Mouse (Mus musculus) CH12.LX (cell line): ENCODE data around the gene 0610030E20Rik. TPM values are rescaled to one million over a fixed set of nuclear protein-coding genes. Genes with fewer than 3 reads are reported as not detected.

Source experiments
- DNase-seq: peaks from one replicate; pipeline ENCODE4 v3.0.0-alpha.2; 2013; ENCODE audit errors: extremely low read depth
- H3K27ac ChIP-seq: 2 replicates; pipeline ENCODE4 v1.5.1; 2012; ENCODE audit warnings: low read depth, mild to moderate bottlenecking, control low read depth, moderate library complexity; ENCODE audit not compliant: insufficient read depth
- H3K27me3 ChIP-seq: replicated peaks from 2 replicates; pipeline ENCODE3; 2012; ENCODE audit warnings: inconsistent platforms
- H3K36me3 ChIP-seq, 2 experiments: replicated peaks in 1 of 2; 2 replicates each; pipeline versions ENCODE3 to v1.6.1; 2012; ENCODE audit warnings: inconsistent platforms in 1 of 2, low read length in 1 of 2, mild to moderate bottlenecking in 1 of 2, mixed read lengths in 1 of 2, moderate library complexity in 1 of 2; ENCODE audit not compliant: control insufficient read depth in 1 of 2, insufficient read depth in 1 of 2
- H3K4me1 ChIP-seq, 2 experiments: 2 replicates each; pipeline ENCODE4 v1.6.1; 2012; ENCODE audit warnings: inconsistent platforms in 1 of 2, moderate library complexity in 1 of 2; ENCODE audit not compliant: insufficient read depth in 2 of 2, control insufficient read depth in 1 of 2
- H3K4me2 ChIP-seq: 2 replicates; pipeline ENCODE4 v1.6.1; 2012; ENCODE audit warnings: low read depth, mild to moderate bottlenecking, control low read depth; ENCODE audit not compliant: poor library complexity, insufficient read depth, severe bottlenecking
- H3K4me3 ChIP-seq, 3 experiments: fragments of 150-350 bp in 1 of 3; sonication (generic) in 1 of 3; replicated peaks in 1 of 3; 2 replicates each; pipeline versions ENCODE3 to v1.5.1; 2011 to 2012; ENCODE audit warnings: low read depth in 2 of 3, low read length in 2 of 3, mild to moderate bottlenecking in 2 of 3, moderate library complexity in 2 of 3, control low read depth in 1 of 3, improper control_type of control experiment in 1 of 3, inconsistent platforms in 1 of 3, mixed read lengths in 1 of 3; ENCODE audit not compliant: poor library complexity in 1 of 3
- H3K79me2 ChIP-seq: replicated peaks from 2 replicates; pipeline ENCODE4 v1.6.1; 2012; ENCODE audit warnings: mild to moderate bottlenecking, moderate library complexity; ENCODE audit not compliant: control insufficient read depth, poor library complexity, insufficient read depth, severe bottlenecking; ENCODE audit errors: extremely low read depth
- H3K9ac ChIP-seq: 2 replicates; pipeline ENCODE4 v1.6.1; 2012; ENCODE audit warnings: low read depth, mild to moderate bottlenecking, control low read depth, moderate library complexity; ENCODE audit not compliant: insufficient read depth
- H3K9me3 ChIP-seq: replicated peaks from 2 replicates; pipeline ENCODE3; 2012; ENCODE audit warnings: low read length, inconsistent platforms, mixed read lengths
- CHD1 ChIP-seq: IDR thresholded peaks from 2 replicates; pipeline ENCODE4 v1.6.1; 2012; ENCODE audit warnings: low read depth, low read length, improper control_type of control experiment, inconsistent platforms
- CHD2 ChIP-seq: IDR thresholded peaks from 2 replicates; pipeline ENCODE4 v1.6.1; 2011; ENCODE audit warnings: low read length, improper control_type of control experiment
- CTCF ChIP-seq, 2 experiments: IDR thresholded peaks in 1 of 2; conservative IDR thresholded peaks in 1 of 2; 2 replicates each; pipeline ENCODE4 v1.5.1; 2011 to 2012; ENCODE audit warnings: low read depth in 2 of 2, low read length in 2 of 2, improper control_type of control experiment in 1 of 2, inconsistent platforms in 1 of 2, mild to moderate bottlenecking in 1 of 2, moderate library complexity in 1 of 2
- E2F4 ChIP-seq: IDR thresholded peaks from 2 replicates; pipeline ENCODE4 v1.6.1; 2011; ENCODE audit warnings: low read depth, low read length, improper control_type of control experiment; ENCODE audit not compliant: insufficient replicate concordance
- EP300 ChIP-seq: IDR thresholded peaks from 2 replicates; pipeline ENCODE4 v1.6.1; 2011; ENCODE audit warnings: low read length, improper control_type of control experiment
- ETS1 ChIP-seq: conservative IDR thresholded peaks from 2 replicates; pipeline ENCODE4 v1.6.1; 2012; ENCODE audit warnings: low read depth, mild to moderate bottlenecking, inconsistent platforms, low read length, improper control_type of control experiment, moderate library complexity
- HCFC1 ChIP-seq: IDR thresholded peaks from 2 replicates; pipeline ENCODE4 v1.6.1; 2012; ENCODE audit warnings: low read depth, mild to moderate bottlenecking, inconsistent platforms, low read length, improper control_type of control experiment
- JUN ChIP-seq: IDR thresholded peaks from 2 replicates; pipeline ENCODE4 v1.6.1; 2011; ENCODE audit warnings: low read depth, mild to moderate bottlenecking, low read length, improper control_type of control experiment, moderate library complexity; ENCODE audit not compliant: insufficient read depth
- JUND ChIP-seq: conservative IDR thresholded peaks from 2 replicates; pipeline ENCODE4 v1.6.1; 2011; ENCODE audit warnings: low read depth, low read length, improper control_type of control experiment
- MAZ ChIP-seq: IDR thresholded peaks from 2 replicates; pipeline ENCODE4 v1.6.1; 2012; ENCODE audit warnings: low read depth, mild to moderate bottlenecking, inconsistent platforms, low read length, improper control_type of control experiment, moderate library complexity
- MXI1 ChIP-seq: IDR thresholded peaks from 2 replicates; pipeline ENCODE4 v1.6.1; 2011; ENCODE audit warnings: mild to moderate bottlenecking, low read depth, low read length, improper control_type of control experiment
- NELFE ChIP-seq: IDR thresholded peaks from 2 replicates; pipeline ENCODE4 v1.6.1; 2011; ENCODE audit warnings: low read depth, low read length, improper control_type of control experiment
- PAX5 ChIP-seq: IDR thresholded peaks from 2 replicates; pipeline ENCODE4 v1.6.1; 2012; ENCODE audit warnings: low read length, inconsistent platforms, mixed read lengths
- RCOR1 ChIP-seq: conservative IDR thresholded peaks from 2 replicates; pipeline ENCODE4 v1.6.1; 2012; ENCODE audit warnings: low read depth, mild to moderate bottlenecking, inconsistent platforms, low read length, improper control_type of control experiment
- ZC3H11A ChIP-seq: IDR thresholded peaks from 2 replicates; pipeline ENCODE4 v1.6.1; 2012; ENCODE audit warnings: low read depth, mild to moderate bottlenecking, inconsistent platforms, low read length, improper control_type of control experiment
- ZKSCAN1 ChIP-seq: IDR thresholded peaks from 2 replicates; pipeline ENCODE4 v1.6.1; 2012; ENCODE audit warnings: low read depth, inconsistent platforms, low read length, improper control_type of control experiment, borderline replicate concordance
- ZMIZ1 ChIP-seq: IDR thresholded peaks from 2 replicates; pipeline ENCODE4 v1.6.1; 2012; ENCODE audit warnings: low read depth, mild to moderate bottlenecking, inconsistent platforms, low read length, improper control_type of control experiment
- dilution Hi-C: fragments of 300-500 bp; cut with MboI; formaldehyde crosslinking; loops from 2 replicates; pipeline ENCODE4 v1.14.3; 2020; ENCODE audit warnings: low sequenced_read_pairs; ENCODE audit not compliant: extremely low pct_unique_long_range_greater_than_20kb, extremely low pct_ligation_motif_present
- in situ Hi-C: fragments of 300-500 bp; cut with MboI; formaldehyde crosslinking; loops from 3 replicates; pipeline ENCODE4 v1.14.3; 2019; ENCODE audit warnings: low sequenced_read_pairs, low pct_ligation_motif_present, low pct_unique_long_range_greater_than_20kb, mixed read lengths
- polyA plus RNA-seq: library from polyadenylated mRNA; unstranded; fragments of >175 nt; gene quantifications from 2 replicates; pipeline ENCODE4 v1.2.1, GENCODE M21; 2012; ENCODE audit warnings: low read depth; ENCODE audit not compliant: insufficient read length
- total RNA-seq, 2 experiments: library from RNA; depleted of rRNA; stranded (reverse); fragments of 300-350 nt in 1 of 2; fragments of >200 nt in 1 of 2; gene quantifications; 2 replicates each; pipeline ENCODE4 v1.2.3; 2012 to 2014

The 0610030E20Rik gene
- total and polyA plus RNA-seq, 3 experiments, result 7.2 to 16.9 (median 11.7) TPM

DNA sequence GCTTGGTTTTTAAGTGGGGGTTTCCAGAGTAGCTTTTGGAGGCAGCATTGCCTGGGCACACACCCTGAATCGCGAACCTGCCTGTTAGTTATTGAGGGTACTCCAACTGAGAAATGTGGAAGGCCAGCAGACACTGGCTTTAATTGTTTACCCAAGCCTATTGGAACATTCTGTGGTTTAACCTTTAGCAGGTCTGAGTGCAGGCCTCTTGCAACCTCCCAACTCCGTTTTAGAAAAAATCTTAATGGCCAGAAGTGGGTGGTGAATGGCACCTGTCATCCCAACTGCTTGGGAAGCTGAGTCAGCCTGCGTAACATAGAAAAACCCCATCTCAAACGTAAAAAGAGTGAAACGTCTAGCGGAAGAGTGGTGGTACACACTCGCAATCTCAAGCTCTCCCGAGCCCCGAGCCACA lies 49.7 kb downstream of the 0610030E20Rik start:
- in situ Hi-C loops, result no loop called here
- DNase-seq, result no peak
- Histone ChIP-seq H3K4me3 (no peak overlapping the region), H3K9me3 (no peaks in the 10 kb centered on the region), H3K27me3 (no peaks in the 10 kb centered on the region), H3K36me3 (no peaks in the 10 kb centered on the region), H3K9ac (no peak overlapping the region), H3K4me2 (no peak overlapping the region), H3K79me2 (no peaks in the 10 kb centered on the region), H3K4me1 (peaks cover 5 to 7% of the 10 kb centered on the region in 2 experiments; a peak in 3 of 4 replicates), H3K27ac (no peak overlapping the region)
- no peak for TF ChIP-seq JUND
- no peak for TF ChIP-seq MXI1
- TF ChIP-seq PAX5, result no peak
- TF ChIP-seq EP300, result no peak
- no peak for TF ChIP-seq E2F4
- no peak for TF ChIP-seq NELFE
- TF ChIP-seq MAZ, result no peak
- TF ChIP-seq CTCF (conservative IDR thresholded peaks at IDR 0.05 in 1 of 2, IDR thresholded peaks at IDR 0.05 in 1 of 2; ENCODE audit: low read depth in 2 of 2, low read length in 2 of 2), result no peak
- no peak for TF ChIP-seq JUN
- TF ChIP-seq CHD2, result no peak
- no peak for TF ChIP-seq ZC3H11A
- TF ChIP-seq HCFC1, result no peak
- no peak for TF ChIP-seq ZMIZ1
- no peak for TF ChIP-seq RCOR1
- dilution Hi-C loops, result no loop called here

DNA sequence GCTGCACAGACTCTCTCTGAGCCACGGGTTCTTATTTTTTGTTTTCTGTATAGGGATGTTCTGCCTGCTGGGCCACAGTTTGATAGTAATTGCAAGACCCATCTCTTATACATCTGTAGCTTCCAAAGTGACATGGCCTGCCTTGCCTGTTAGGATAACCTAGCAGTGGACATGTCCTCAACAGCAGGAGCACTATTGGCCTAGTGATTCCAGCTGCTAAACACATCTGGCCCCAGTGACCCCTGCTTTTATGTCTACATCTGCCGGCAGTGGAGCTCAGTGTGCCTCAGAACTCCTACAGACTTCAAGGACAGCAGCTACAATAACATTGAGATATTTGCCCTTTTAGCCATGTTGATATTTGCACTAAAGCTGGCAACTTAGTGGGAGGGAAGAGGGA lies 52.9 kb downstream of the 0610030E20Rik start:
- Histone ChIP-seq H3K79me2 (no peaks in the 10 kb centered on the region), H3K9ac (no peak overlapping the region), H3K36me3 (no peaks in the 10 kb centered on the region), H3K4me2 (no peak overlapping the region), H3K9me3 (no peaks in the 10 kb centered on the region), H3K27me3 (no peaks in the 10 kb centered on the region), H3K4me1 (peaks cover 0 to 2% of the 10 kb centered on the region in 2 experiments; a peak in 1 of 4 replicates), H3K4me3 (no peak overlapping the region), H3K27ac (no peak overlapping the region)
- in situ Hi-C loops (loop anchor here (25.0 kb wide), 1 partner anchor 437 kb away; no protein-coding TSS in a partner anchor), dilution Hi-C loops (no loop called here)
- no peak for TF ChIP-seq ETS1
- TF ChIP-seq PAX5, result no peak
- no peak for TF ChIP-seq MXI1
- TF ChIP-seq ZMIZ1, result no peak
- no peak for TF ChIP-seq RCOR1
- TF ChIP-seq CHD1, result no peak
- no peak for TF ChIP-seq ZKSCAN1
- no peak for TF ChIP-seq E2F4
- no peak for DNase-seq
